Mouse (Mus musculus): ENCODE measurements around the gene Camta1. TPM values are rescaled to one million over a fixed set of nuclear protein-coding genes. Genes with fewer than 3 reads are reported as not detected.
"Not testable (repeated sequence)": the region's sequence is repeated elsewhere in the genome, so short reads cannot be mapped to it uniquely, and the experiment has no call there.

Camta1 gene
- total RNA-seq, 2 experiments from 2014 or later = 152 to 172 TPM

- no peak for DNase-seq
Observed at GRCm38 (mm10) chr4:151046524-151046923, 815.2 kb downstream of the Camta1 start.

DNA sequence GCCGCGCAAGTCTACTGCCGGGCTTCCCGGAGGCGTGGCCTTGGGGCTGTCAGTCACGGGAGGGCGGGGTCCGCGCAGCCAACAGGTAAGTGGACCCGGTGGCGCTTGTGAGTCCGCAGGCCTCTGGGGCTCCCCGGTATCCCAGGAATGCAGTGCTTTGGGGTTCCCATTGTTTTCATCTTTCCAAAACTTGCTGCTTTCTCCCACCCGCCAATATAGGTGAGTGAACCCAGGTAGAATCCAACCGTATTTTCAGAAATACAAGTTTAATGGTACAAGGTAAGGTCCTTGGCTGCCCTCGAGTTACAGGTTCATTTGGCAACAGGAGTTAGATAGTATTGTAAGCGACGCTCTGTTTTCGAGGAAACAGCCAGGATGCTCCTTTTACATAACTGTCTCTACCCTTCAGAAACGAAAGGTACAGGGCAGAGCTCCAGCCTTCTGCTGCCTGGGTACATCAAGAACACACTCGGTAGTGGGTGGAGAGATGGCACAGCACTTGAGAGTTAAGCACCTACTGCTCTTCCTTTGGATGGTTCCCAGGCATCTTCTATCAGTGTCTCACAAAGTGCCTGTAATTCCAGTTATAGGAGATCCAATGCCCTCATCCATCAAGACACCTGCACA lies 816.6 kb downstream of the Camta1 start:
- no peak for DNase-seq

GRCm38 (mm10) chr4:151044037-151044943 lies 817.4 kb downstream of the Camta1 start, which contains the start of gene Per3:
Gene Per3, minus strand, starts transcription at chr4:151044665.
- peak; percentile 99 for DNase-seq

DNA sequence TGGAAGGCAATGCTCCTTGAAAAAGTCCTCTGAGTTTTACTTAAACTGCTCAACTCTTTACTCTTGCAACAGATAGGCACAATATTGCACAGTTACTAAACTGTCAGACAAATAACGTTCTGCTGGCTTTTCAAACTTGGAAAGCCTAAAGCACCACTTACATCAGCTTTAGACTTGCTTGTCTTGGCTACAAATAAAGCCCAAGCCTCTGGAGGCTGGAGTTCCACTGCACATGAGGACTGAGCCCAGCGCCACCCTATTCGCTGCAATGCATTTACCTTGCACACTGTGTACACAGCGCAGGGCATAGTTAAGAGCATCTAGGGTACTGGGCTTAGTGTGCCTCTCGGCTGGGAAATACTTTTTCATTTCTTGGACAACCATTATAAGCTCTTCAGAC lies 818.4 kb downstream of the Camta1 start:
- peak; percentile 14 for DNase-seq

DNA sequence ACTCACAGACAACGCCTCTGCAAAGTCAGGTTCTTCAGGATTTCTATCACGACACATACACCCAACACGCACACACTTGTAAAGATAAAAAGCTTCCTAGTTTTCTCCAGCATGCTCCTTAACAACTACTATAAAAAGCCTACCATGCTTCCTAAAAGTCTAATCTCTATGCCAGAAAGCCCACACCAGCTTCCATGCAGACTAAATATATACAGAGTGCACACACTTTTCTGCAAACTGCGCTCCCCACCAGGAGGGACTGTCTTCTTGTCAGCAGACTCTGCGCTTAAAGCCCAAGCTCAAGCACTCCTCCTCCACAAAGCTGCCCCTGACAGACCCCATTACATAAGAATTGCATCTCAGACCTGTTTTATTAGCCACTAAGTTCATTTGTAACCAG lies 820.2 kb downstream of the Camta1 start:
- no peak for DNase-seq

DNA sequence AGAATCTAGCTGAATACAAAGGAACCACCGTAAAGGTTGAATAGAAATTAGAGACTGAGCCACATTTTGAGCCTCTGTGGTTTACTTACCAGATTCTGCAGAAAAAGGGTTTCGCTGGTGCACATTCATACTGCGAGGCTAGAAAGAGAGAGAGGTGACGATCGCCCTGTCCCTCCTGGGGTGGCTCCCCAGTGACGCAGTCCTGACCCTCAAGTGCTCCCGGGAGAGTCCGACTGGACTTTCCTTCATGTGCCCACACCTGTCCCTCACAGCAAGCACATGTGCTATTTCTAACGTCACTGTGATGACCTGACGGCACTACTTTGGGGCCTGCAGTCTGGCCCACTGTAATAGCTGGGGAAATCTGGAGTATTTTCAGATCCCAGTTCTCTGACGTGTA lies 823.9 kb downstream of the Camta1 start:
- no peak for DNase-seq

GRCm38 (mm10) chr4:151036521-151036920 lies 825.2 kb downstream of the Camta1 start:
- no peak for DNase-seq

GRCm38 (mm10) chr4:151027001-151027400 lies 834.7 kb downstream of the Camta1 start:
- peak; percentile 35 for DNase-seq

- no peak for DNase-seq
Observed at GRCm38 (mm10) chr4:151024152-151024551, 837.5 kb downstream of the Camta1 start.

DNA sequence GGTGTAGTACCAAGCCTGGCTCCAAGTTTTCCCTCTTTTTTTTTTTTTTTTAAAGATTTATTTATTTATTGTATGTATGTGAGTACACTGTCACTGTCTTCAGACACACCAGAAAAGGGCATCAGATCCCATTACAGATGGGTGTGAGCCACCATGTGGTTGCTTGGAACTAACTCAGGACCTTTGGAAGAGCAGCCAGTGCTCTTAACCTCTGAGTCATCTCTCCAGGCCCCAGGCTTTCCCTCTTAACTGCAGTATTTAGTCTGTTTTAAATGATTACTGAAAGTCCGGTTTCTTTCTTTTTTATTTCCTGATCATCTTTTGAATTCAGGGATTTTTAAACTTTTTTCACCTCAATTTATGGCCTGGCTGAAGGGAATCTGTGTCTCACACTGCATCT lies 844.3 kb downstream of the Camta1 start:
- DNase-seq = not testable (repeated sequence)

- no peak for DNase-seq
Observed at GRCm38 (mm10) chr4:151015946-151016345, 845.7 kb downstream of the Camta1 start.

GRCm38 (mm10) chr4:151010316-151010715 lies 851.4 kb downstream of the Camta1 start:
- no peak for DNase-seq

GRCm38 (mm10) chr4:151006945-151007344 lies 854.7 kb downstream of the Camta1 start:
- DNase-seq = peak; percentile 60

GRCm38 (mm10) chr4:151005656-151006318 lies 855.9 kb downstream of the Camta1 start:
- DNase-seq = no peak

- no peak for DNase-seq
Observed at GRCm38 (mm10) chr4:151001397-151001796, 860.3 kb downstream of the Camta1 start.

DNA sequence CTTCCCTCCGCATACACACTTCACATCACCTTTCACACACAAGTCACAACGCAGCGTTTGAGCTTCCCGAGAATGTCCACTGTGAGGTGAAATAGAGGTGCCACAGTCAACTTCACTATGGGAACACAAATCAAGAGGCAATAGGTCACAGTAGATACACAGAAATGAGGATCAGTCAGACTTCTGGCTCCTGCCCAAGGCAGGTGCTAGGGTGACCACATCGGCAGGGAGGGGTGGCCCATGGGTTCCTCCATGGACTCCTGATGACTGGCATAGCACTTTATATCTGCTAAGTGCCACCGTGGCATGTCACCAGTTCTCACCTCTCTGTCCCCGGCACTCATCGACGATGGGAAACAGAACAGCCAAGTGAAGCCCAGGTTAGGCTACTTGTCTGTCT lies 863.0 kb downstream of the Camta1 start:
- DNase-seq = no peak

- DNase-seq = no peak
Observed at GRCm38 (mm10) chr4:150996797-150997196, 864.9 kb downstream of the Camta1 start, which contains the start of gene Uts2. Gene Uts2, plus strand, starts transcription at chr4:150997097.

- peak; percentile 28 for DNase-seq
Observed at GRCm38 (mm10) chr4:150990148-150990547, 871.5 kb downstream of the Camta1 start.

DNA sequence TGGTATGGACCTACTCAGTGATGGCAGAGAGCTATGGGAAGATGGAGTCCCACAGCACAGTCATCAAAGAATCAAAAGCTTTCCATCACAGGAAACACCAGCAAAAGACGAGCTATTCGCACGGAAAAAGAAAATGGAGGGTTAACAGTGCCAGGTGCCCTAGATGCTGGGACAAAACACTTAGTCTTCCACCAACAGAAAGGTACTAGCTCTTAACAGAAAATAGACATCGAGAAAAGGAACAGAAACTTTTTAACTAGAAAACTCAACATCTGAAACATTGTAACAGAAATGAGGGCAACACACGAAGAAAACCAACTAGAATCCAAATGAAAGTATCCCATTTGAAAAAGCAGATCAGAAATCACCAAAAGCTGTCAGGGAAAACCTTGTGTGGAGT lies 881.5 kb downstream of the Camta1 start:
- no peak for DNase-seq

GRCm38 (mm10) chr4:150979455-150979854 lies 882.2 kb downstream of the Camta1 start:
- DNase-seq = no peak

DNA sequence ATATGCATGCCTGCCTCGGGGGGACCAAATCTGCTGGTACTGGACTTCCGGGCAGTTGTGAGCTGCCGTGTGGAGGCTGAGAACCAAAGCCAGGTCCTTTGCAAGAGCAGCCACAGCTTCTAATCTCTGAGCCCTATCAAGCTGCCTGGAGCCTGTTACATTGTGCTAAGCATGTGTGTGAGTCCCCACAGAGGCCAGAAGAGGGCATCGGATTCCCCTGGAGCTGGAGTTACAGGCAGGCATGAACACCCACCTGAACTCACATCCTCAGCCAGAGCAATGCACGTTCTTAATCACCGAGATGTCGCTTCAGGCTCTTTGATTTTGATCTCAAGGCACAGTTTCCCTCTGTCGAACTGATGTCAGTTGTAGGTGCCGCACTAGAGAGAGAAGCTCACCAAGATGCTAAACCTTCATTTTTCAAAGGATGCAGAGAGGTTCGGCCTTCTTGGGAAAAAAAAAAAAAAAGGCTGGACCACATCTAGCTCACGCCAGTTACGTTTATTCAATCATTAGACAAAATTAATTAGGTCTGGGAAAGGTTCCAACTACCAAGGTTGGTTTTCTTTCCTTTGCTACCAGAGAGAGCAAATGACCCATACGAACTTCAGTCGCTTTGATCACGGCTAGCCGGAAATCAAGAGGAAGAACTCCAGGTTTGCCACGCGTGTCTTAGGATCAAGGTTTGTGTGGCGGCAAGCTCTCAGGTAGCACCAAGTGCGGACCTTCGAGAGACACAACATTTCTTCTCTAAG lies 883.3 kb downstream of the Camta1 start:
- no peak for DNase-seq

GRCm38 (mm10) chr4:150975145-150975544 lies 886.5 kb downstream of the Camta1 start:
- no peak for DNase-seq
